Mouse (Mus musculus) right cerebral cortex, postnatal 25 days (tissue): ENCODE measurements around the gene Tshb.

Experiments used
- DNase-seq: peaks from one replicate; pipeline ENCODE4 v3.0.0; 2022

Gene Tshb

DNA sequence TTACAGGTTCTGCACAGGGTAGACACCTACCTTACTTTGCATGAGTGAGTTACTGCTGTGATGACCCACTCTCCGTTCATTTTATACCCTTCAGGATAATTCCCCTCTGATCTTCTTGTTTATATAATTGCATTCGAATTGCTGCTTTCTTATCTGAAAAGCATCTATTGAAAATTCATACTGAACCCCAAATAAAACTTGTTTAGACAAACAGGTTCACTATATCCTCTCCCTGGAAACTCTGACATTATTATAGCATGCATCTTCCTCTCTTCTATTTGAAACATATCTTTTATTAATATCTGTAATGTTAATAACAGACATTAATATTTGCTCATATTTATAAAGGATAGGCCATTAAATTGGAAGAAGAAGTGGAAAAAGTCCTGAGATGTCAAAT is at the start of gene Tshb:
Gene Tshb (minus strand): TSS at position 101 of the 400 bp plus-strand sequence.
- no peak for DNase-seq

DNA sequence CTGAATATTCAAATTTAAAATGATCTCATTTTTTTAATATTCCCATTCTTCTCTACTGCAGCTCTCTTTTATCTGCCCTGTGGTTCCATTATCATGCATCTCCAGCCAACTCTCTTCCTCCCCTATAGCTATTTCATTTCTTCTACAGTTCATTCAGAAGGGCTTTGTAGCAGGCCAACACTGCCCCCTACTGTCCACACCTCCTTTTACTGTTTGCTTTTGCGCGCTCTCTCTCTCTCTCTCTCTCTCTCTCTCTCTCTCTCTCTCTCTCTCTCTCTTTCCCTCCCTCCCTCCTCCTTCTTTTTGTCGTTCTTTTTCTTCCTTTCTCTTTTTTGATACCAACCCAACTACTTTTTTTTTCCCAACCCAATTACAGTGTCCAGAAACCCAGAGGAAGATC is 21.4 kb upstream of the Tshb start:
- peak; percentile 39 for DNase-seq

DNA sequence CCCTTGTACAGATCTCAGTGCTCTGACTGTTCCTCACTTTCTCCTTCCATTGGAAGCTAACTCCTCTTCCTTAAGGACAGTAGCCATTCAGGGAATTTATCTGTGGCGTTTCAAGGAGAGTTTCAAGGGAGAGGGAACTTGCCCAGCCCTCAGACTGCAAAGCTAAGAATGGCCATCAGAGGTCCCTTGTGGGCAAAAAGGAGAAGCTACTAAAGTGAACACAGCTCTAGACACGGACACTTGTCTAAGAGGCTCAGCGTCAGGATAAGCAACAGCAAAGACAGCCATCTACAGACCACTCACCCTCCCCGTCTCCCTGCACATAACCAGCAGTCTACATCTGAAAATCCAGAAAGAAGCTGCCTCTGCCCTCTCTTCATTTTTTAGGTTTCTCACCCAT is 4.9 kb upstream of the Tshb start:
- DNase-seq = no peak

DNA sequence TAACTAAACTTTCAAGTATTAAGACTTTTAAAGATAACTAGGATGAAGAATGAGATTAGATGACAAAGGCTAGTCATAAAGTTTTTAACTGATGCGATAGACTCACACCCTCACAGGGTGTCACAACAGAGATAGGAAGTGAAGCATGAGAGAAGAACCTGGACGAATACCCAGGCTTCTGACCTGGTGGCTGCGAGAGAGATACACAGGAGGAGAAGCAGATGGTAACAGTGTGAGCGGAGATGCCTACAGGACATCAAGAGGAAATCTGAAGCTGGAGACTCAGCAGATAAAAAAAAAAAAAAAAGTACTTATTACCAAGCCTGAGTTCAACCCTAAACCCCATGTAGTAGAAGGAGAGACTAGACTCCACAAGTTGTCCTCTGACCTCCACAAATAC is 9.5 kb downstream of the Tshb start:
- DNase-seq = no peak

DNA sequence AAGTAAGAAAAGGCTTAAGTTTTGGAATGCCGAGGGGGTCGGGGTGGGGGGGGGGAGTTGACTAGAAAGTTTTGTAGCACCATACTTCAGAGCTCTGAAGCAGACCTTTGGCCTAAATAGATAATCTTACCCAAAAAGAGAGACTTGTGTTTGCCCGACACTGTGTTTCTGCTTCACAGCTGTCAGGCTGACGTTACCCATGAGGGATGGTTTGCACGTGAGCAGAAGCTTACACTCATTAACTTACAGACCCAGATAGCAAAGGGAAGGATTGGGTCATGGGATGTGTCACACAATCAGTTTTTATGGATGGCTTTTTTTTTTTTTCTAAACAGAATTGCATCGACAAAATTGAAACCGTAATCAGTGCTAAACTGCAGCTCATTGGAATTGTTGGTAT is 17.7 kb downstream of the Tshb start:
- DNase-seq = no peak

DNA sequence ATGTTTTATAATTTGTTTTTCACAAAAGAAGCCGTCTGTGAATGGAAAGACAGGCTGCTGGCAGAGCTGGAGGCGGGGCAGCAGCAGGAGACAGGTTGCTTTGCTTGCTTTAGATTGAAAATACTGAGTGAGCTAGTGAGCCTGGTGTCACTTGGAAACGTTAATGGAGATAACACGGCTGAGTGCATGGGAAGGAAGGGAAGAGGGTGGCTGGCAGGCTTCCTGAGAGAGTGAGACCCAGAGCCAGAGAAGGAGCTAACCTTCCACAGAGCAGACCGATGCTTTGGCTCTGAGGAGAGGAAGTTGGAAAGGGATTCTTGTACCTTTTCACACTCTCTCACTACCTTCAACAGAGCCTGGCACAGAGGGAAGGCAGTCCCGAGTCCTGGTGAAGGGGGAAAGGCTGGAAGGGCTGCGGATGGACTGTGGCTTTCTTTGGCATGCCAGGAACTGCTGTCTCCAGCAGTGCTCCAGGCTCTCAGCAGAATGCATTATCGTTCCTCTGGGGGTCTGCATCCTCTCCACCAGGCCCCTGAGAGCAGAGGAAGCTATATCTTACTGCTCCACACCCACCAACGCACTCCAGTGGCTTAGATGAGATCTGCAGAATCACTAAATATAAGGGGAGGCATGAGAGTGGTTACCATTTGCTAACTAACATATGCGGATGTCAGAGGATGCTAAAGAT is 18.7 kb downstream of the Tshb start:
- DNase-seq = no peak

DNA sequence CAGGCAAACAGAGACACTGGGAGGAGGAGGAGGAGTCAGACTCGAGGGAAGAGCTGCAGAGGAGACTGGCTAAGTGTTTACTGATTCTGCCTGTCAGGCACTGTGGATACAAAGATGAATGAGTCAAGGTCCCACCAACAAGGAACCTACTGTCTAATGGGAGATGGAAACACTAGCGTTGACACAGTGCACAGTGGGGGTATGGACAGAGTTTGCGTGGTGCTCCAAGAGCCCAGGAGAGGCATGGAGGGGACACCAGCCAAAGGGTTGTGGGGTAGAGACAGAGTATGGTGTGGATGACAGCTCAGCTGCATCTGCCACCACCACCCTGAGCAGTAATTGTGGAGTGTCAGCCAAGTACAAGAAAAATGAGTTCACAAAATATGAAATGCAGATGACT is 20.1 kb downstream of the Tshb start:
- DNase-seq = no peak

DNA sequence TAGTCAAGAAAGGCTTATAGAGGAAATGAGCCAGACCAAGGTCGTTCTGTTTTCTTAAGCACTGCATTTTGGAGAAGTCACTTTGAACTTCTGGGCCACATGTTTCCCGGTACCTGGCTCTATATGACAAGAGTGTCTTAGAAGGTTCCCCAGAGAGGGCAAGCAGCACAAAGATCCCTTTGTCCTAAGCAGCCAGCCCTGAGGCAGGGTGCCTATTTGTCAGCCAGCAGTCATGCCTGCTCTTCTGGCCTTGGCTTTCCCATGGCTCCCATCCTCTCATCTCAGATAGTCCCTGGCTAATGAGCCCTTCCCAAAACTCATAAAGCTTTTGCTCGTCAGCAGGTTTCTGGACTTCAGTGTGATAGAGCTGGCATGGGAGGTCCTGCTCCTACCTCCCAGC is 22.3 kb downstream of the Tshb start:
- no peak for DNase-seq

DNA sequence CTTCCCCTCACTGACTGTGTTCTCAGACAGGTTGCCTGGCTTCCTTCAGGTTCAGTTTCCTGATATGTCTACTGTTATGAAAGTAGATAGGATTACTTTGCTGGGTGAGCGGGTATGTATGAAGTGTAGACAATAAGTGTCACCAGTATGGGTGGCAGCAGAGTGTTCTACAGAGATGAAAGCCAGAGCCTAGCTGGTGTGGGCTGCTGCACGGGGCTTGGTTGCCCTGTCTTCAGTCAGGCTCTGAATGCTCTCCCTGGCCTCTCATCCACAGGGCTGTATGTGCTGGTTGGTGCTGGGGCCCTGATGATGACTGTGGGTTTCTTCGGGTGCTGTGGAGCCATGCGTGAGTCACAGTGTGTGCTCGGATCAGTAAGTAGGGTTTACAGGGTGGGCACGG is 25.5 kb downstream of the Tshb start:
- DNase-seq = no peak

DNA sequence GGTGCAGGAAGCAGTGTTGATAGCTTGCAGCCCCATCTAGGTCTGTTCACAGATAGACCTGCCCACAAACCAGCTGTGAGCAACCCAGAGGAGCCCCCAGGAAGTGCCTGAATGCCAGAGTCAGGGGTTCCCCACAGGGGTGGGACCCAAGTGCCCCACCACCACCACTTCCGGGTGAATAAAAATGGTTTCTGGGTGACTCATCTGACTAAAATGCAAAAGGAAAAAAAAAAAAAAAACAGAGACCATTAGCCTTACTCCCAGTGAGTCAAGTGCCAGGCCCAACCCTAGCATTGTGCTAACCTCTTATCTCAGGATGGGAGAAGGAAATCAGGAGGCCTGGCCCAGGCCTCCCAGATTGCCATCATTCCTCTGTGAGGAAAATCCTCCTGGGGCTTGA is 26.7 kb downstream of the Tshb start:
- no peak for DNase-seq

DNA sequence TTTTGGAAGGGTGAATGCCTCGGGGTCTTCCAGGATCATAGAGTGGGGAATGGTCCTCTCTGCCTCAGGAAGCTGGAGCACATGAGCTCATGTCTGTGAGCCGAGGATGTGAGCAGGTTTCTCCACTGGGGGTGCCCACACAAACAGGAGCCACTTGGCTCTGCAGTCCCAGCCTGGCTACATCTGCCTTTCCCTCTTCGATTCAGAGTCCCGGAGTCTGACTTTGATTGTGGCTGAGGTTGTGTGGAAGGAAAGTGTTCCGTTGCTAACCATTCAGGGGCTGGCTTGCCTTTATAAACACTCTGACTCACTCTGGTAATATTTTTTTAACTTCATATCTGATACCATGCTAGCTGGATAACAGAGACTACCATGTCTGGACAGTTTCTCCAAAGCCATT is 30.1 kb downstream of the Tshb start:
- DNase-seq = no peak

DNA sequence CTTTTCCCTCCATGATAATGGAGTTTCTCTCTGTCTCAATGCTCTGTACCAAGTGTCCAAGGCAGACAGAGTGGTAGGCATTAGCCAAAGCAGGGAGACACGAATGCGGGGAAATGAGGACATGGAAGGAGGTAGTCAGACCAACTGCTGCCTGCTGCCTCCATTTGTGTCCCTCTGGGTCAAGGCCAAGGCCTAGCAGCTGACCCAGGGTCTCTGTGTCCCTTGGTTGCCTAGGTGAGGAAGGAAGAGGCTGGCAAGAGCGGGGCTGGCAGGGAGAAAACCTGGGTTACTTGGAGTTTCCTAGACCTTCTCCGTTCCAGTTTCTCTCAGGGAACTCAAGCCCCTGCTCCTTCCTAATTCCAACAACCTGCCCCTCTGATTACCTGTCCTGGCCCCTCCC is 30.5 kb downstream of the Tshb start:
- no peak for DNase-seq

DNA sequence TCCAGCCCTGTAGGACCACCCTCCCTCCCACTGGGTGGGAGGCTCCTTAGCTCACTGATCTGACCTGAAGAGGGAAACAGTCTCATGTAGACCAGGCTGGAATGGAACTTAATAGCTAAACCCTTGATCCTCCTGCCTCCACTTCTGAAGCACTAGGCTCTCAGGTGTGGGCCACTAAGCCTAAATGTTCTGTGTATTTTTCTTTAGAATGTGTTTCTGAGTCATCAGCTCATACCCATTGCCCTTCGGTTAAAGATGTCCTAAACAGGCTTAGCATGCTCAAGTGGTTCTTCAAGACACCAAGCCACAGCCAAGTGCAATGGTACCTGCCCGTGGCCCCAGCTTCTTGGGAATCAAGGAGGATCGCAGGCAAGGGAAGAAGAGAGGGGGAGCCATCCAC is 31.0 kb downstream of the Tshb start:
- DNase-seq = no peak

DNA sequence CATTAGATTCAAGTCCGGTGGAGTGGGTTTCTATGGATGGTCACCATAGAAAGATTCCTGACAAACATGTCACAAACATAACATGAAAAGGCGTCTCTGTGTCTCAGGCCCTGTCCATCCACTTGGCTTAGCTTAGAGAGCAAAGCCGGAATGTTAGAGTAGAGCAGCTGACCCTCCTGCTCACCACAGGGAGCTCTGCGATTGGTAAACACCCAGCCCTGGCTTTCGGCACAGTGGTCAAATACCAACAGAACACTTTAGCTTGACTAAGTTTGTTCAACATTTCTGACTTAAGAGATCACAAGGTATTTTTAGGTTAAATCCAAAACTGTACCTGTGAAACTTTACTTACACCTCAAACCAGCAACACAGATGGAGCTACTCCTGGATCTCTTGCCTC is 31.4 kb downstream of the Tshb start:
- DNase-seq = no peak

DNA sequence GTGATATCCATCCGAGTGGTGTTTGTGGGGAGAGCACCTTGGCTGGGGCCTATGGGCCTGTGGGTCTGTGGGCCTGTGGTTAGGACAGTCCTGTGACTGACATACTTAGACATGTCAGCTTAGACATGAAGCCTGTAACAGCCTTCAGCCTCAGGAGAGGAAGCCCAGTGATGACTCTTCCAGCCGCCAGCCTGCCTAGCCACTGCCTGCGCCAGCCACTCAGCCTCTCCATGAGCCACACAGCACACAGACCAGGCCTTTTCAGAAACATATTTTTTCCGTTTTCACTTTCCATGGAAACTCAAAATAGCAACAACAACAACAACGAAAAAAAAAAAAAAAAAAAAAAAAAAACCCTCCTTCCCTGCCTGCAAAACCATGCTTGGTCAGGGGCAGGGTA is 33.8 kb downstream of the Tshb start:
- DNase-seq = no peak

DNA sequence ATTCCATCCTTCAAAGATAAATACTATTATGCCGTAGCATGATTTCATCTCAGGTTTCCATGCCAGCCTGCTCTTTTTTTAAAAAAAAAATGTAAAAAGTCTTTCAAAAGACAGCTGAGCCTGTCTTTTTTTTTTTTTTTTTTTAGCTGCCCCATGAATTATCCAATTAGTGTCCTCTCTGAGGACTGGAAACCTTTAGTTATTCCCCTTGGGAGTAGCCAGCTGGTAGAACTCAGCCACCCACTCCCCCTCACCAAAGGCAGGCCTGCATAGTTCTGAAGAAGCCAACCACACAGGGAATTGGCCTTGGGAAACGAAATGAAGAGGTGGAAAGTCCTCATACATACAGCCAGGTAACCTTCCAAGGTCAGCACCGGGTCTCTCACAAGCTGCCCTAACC is 34.5 kb downstream of the Tshb start:
- no peak for DNase-seq

DNA sequence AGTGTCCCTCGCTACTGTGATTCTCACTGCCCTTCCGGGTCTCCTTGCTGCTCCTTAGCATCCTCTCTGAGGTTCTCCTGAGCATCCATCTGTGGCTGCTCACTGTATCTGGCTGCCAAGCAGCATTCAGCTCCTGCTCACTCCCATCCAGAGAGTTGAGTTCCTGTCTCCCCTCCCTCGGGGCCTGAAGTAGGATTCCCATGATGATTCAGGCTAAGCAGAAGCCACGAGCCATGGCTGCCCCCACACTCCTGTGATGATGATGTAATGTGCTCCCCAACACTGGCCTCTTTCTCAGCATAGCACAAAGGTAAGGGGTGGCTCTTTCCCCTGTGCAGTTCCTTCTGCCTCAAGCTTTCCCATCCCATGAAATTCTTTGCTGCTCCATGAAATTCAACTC is 36.3 kb downstream of the Tshb start:
- DNase-seq = no peak

DNA sequence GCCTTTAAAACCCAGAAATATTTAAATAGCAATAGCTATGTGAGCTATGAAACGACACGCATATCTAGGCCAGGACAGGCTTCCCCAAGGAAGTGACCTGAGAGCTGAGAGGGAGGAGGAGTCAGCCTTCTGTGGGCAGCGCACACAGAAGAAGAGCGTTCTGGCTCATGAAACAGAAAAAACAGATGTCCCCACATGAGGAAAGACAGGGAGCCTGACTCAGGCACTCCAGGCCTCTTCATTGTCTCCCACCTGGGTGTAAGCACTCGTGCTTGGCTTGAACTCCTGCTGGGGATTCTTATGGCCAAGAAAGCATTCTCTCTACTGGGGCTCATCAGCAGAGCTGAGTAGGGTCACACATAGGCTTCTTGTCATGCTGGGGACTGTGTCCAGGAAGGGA is 37.9 kb downstream of the Tshb start:
- no peak for DNase-seq

DNA sequence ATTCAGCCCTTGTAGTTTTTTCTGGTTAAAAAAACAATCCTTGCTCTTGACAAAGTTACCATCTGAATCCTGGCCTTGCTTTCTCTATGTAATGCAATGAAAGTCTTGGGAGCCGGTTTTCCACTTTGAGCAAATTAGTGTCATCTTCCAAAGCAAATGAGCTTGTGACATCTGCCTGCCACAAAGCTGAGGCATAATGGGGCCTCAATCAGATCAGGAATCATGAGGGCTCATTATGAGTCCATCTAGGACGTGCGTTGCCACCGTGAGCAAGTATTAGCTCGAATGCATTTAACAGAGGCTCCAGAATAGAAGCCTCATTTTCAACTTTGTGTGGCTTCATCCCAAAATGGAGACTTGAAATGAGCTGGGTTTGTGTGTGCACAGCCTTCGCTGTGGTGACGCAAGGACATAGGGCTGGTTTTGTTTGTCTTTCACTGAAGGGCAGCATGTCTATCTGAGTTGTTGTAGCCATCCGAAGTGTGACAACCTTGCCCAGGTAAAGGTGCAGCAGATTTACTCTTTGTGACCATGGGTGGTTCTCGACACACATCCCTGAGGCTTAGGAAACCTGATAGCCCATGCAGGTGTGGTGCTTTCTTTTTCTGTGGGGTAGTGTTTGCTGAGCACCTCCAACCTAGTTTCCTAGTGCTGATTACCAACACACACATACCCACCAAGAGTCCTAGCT is 38.6 kb downstream of the Tshb start:
- no peak for DNase-seq

DNA sequence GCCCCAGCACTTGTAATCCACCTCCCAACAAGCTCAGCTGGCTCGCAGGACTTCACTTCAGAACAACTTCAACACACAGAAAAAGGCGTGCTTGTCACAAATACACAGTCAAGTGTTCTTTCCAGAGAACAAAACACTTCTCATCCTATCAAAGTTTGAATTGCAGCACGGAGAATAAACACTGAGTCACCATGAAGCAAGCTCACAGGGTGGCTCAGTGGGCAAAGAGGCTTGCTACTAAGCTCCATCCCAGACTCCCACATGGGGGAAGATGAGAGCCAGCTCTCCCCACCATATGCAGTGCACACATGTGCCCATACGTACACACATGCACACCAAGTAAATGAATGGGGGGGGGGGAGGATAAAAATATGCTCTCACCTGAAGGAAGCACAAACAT is 39.3 kb downstream of the Tshb start:
- DNase-seq = no peak

DNA sequence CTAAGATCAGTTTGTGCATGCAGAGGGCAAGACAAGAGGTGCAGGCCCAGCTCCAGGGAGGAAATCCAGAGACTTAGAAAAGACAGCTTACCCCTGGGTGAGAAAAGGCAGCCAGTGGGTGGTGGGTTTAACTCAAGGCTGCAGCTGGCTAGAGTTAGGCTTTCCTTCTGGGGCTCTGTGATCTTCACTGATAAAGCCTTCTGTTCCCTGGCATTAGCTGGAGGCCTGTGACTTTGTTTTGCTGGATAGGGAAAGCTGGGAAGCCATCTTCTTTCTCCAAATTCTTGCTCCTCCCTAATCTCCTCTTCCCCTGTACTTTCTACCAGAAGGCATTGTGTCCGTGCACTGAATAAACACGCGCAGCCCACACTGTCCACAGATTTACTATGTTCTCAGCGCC is 39.8 kb downstream of the Tshb start:
- no peak for DNase-seq

DNA sequence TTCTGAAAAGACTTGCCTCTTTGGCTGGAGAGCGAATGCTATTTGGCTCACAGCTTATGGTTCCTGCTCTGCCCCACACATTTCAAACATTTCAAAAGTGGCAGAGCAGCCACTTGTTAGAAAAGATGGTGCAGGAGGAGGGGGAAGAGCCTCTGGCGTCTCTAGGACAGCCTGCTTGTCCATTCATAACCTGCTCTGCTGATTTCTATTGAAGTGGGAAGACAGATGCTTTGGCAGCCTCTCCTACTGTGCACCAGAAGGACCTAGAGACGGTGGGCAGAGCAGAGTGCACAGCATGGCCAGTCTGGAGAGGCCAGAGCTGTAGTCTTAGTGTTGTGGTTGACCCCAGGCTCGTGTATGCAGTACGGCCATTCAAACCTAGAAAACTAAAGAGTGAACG is 43.6 kb downstream of the Tshb start:
- DNase-seq = no peak

DNA sequence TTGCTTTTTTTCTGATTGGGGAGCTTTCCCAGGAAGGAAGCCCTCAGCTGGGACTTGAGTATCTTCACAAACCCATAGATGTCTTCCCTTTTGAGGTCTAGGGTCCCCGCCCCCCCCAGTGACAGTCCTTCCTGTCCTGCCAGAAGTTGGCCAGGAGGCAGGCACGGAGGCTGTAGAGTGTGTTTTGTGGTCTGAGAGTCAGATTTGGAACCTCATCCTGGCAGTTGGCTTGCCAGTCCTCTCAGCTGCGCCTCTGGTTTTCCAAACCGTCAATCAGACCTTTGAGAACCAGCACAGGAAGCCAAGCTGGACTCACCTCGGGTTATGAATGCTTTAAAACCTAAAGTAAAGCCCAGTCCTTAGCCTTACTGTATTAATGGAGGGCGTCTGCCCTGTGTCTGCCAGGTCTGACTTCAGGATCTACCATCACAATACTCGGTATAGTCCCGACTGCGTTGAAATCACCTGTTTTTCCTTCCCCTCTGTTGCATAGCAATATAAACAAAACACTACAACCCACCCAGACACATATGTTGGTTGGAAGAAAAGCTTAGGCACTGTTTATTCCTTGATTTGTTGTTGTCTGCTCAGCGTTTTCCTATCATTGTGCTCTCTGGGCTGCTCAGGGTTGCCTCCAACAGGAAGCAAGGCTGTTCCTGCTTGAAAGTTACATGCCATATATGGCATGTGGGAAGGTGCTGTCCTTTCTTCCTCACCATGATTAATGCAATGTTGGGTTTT is 44.2 kb downstream of the Tshb start:
- no peak for DNase-seq

DNA sequence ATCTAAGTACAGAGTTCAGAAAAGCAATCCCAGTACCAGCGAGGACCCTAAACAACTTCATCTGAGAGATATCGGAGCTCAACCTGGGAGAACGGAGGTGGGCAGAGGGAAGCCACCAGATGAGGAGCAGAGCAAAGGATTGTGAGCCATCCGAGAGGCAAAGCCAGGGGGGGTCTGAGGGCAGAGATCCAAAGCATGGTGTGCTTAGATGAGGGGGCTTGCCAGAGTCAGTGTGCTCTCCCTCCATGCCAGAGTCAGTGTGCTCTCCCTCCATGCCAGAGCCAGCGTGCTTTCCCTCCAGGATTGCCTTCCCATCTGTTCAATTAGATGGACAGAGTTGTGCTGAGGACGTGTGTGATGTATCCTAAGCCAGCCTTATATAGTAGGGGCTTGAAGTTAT is 45.4 kb downstream of the Tshb start:
- DNase-seq = no peak
